Mouse (Mus musculus): ENCODE data around the gene Olfr102.

DNA sequence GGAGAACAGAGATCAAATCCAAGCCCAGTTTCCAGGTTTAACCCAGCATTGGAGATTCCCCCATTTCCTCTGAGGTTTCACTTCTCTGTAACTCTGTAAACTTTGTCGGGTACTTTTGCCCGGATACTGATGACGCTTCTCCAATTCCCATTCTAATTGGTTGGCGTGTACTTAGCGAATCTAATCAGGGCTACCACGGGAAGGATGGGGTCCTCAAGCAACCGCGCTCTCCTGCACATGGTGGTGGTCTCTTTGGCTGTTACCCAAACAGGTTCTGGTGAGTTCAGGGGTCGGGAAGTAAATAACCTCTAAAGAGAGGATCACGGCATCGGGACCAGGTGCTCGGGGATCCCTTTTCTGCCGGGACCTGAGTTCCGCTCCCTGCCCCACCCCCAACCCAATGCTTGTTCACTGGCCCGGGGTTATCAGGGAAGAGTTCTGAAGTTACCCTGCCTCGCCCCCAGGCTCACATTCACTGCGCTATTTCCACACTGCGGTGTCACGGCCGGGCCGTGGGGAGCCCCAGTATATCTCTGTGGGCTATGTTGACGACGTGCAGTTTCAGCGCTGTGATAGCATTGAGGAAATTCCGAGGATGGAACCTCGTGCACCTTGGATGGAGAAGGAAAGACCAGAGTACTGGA, 46.7 kb downstream of the Olfr102 start, which contains the start of gene H2-M3:
- no peak for TF ChIP-seq POLR2A (IDR thresholded peaks at IDR 0.05; ENCODE audit: borderline replicate concordance, extremely low read depth, insufficient read depth, insufficient read length, poor library complexity, severe bottlenecking)
- no peak for TF ChIP-seq CTCF (IDR thresholded peaks at IDR 0.05; ENCODE audit: borderline replicate concordance, extremely low read depth, insufficient read depth, insufficient read length)

Data from brain, embryonic 14.5 days (tissue).